Mouse (Mus musculus): ENCODE measurements at regions not wholly inside any gene's neighbourhood (a gene's known extent, or its start where the extent isn't known, plus 50 kb on each side); places are given as distances from the start of the nearest gene placed in this dataset.

- no peak for DNase-seq (ENCODE audit: low spot score in 2 of 2)
- intact Hi-C loops (cut with DNase I): loop anchor here (2.0 to 5.0 kb wide), 3 partner anchors 219 to 463 kb away; no protein-coding TSS in a partner anchor
These were observed 65.4 kb upstream of the Mitf start for GRCm38 (mm10) chr6:97741427-97741826.

DNA sequence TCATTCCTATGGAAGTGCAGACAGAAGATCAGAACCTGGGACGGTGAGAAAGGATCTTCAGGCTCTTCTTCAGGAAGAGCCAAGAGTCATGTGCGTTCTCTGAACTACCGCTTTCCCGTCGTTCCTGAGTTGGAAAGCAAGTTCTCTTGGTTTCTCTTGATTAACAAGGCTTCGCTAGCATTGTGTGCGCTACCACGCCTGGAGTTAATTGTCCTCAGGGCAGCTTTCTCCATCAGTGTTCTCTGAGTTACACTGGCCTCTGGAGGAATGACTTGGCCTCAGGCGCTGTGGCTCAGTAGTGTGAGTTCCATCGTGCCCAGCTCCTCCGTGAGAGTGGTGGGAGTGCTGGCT is 66.0 kb upstream of the Mitf start:
- no peak for DNase-seq (ENCODE audit: low spot score in 2 of 2)
- intact Hi-C loops (cut with DNase I): loop anchor here (2.0 to 5.0 kb wide), 3 partner anchors 219 to 462 kb away; no protein-coding TSS in a partner anchor

DNA sequence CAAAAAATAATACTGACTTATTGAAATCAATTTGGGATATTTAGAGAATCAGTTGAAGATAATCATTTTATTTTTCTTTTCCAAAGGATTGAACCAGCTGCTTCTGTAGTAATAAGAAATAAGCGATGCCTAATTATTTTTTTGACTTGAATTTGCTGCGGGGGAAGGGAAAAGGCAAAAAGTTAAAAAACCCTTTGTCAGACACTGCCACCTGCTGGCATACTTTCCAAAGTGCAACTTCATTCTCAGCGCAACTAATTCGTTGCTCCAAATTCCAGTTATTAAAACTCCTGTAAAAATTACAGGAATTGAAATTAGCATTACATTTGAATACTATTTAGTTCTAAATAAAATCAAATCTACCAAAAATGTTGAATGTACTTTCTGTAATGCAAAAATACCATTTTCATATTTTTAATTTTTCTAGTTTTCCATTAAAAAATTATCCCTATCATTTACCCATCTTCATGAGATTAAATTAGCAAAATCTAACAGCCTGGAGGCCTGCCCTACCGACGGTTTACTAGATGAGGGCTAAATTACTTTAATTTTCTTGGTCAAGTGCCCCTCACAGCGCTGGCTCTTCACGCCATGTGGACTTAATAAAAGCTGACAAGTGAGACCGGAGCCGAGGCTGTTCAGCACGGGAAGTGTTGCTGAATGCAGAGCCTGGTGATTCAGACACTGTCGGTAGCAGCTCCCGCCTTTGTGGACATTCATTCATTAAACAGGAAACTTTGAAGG is 66.6 kb upstream of the Mitf start:
- intact Hi-C loops (cut with DNase I): loop anchor here (2.0 to 5.0 kb wide), 3 partner anchors 218 to 461 kb away; no protein-coding TSS in a partner anchor
- DNase-seq (ENCODE audit: low spot score in 2 of 2): peak; percentile 34 to 76

DNA sequence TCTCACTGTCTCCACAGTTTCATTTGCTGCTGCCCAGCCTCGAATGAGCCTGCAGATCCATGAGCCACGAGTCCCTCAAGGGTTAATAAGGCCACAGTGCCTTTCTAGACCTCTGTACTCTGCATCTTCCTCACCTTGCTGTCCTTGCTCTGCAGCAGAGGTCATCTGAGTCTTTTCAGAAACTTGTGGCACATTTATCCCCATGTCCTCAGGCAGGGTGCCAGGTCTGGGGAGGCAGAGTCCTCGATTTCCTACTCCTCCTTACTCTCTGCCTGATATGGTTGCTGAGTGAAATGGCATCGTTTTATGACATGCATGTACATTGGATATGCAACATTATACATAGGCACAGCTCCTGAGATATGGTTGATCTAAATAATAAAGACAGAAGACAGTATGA is 68.0 kb upstream of the Mitf start:
- intact Hi-C loops (cut with DNase I): no loop called here
- DNase-seq (ENCODE audit: low spot score in 2 of 2): no peak

DNA sequence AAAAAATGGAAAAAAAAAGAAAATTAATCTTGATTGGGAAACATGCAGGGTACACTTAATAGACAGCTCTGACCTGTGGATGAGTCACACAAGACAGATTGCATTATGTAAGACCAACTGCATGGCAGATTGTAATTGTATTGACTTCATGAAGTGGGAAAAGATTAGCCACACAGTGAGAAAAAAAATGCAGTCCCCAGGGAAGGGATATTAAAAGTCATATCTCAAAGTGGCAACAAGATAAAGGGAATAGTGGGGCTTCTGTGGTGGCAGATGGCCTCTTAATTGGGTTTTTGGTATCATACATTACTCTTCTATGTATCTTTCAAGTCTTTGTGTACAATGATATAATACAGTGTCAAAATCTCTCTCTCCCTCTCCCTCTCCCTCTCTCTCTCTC is 76.0 kb upstream of the Mitf start:
- intact Hi-C loops (cut with DNase I): no loop called here

DNA sequence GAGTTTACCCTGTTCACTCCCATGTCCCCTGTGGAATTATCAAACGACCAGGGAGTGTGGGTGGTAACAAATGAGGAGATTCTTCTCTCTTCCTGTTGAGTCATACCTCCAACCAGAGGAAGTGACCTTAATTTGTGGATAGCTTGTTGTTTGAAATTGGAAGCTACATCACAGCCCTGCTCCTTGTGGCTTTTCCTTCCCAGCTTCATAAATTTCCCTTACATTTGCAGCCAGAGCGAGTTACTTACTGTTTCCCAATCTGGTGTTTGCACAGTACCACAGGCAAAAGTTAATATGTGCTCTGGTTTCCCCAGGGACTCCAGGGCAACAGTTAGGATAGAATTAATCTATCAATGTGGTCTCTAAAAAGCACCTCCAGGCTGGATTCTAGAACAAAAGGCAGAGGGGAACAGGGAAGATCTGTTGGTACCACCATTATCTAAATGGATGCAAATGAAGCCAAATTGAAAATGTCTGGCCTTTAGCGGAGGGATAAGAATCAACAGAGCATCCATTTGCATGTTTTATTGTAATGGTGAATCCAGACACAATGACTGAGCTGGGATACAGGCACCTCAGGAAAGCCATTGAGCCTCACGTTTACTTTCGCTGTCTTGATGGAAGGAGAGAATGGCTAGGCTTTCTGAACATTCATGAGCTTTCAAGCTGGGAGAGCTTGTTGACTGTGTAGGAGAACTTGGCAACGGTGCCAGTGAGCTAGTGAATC is 88.5 kb upstream of the Mitf start:
- intact Hi-C loops (cut with DNase I): loop anchor here (10.0 kb wide), 1 partner anchor 104 kb away; the partner anchor contains the start of gene Frmd4b
- no peak for DNase-seq (ENCODE audit: low spot score in 2 of 2)

More for the DNA sequence above, 76.0 kb upstream of the Mitf start:
- DNase-seq (ENCODE audit: low spot score in 2 of 2): no peak

DNA sequence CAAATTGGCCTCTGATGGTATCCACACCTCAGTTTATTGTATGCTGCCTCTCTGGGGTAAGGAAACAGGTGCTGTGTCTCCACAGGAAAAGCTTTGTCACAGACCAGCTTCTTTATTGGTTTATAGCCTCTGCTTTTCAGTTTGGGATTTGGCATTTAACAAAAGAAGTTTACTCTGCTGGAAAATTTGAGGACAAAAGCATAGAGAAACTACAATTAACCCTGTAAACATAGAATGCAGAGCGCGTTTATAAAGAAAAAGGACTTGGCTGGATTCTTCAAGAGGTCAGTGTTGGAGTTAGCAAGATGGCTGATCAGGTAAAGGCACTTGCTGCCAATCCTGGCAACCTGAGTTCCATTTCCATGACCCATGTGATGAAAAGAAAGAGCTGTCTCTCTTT is 90.1 kb upstream of the Frmd4b start:
- intact Hi-C loops (cut with DNase I): no loop called here
- no peak for DNase-seq (ENCODE audit: low spot score in 2 of 2)

DNA sequence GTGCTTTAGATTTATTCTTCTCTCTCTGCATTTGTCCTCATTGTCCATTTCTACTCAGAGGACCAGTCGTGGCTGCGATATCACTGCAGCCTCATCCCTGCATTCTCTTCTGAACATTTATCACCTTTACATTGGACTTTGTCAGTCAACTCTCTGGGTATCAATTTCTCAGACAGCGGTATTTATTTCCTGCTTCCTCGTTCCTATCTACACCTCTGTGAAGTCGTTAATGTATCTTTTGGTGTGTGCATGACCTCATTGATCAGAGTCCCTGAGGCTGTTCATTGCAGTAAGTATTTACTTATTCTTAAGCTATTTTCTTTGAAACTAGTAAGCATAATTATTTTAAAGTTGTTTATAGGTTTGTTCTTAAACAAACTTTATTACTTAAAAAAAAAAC is 87.0 kb upstream of the Frmd4b start:
- DNase-seq (ENCODE audit: low spot score in 2 of 2): no peak
- intact Hi-C loops (cut with DNase I): no loop called here

- intact Hi-C loops (cut with DNase I): no loop called here
- no peak for DNase-seq (ENCODE audit: low spot score in 2 of 2)
These were observed 82.4 kb upstream of the Frmd4b start for GRCm38 (mm10) chr6:97699752-97700098.

GRCm38 (mm10) chr6:97699054-97699751 is 81.9 kb upstream of the Frmd4b start:
- intact Hi-C loops (cut with DNase I): no loop called here
- no peak for DNase-seq (ENCODE audit: low spot score in 2 of 2)

DNA sequence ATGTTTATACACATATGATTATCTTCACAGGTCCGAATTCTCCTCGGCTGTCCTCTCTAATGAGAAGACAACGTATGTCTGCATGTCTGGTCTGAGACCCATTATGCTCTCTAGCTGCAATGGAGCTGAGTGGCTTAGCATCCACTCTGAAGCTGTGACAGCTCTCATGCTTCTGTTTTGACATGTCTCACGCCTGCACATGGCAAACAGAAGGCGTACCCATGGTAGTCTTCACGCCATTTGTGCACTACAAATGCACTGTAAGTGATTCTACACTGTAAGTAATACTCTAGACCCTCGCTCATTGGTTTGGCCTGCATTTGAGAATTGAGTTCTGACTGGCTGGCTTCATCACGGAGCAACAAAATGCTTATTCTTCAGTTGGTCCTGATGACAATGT is 75.9 kb upstream of the Frmd4b start:
- no peak for DNase-seq (ENCODE audit: low spot score in 2 of 2)
- intact Hi-C loops (cut with DNase I): no loop called here

GRCm38 (mm10) chr6:97691136-97691535 is 73.8 kb upstream of the Frmd4b start:
- no peak for DNase-seq (ENCODE audit: low spot score in 2 of 2)
- intact Hi-C loops (cut with DNase I): no loop called here

GRCm38 (mm10) chr6:97684335-97684734 is 67.0 kb upstream of the Frmd4b start:
- peak; percentile 3 to 9 for DNase-seq (ENCODE audit: low spot score in 2 of 2)
- intact Hi-C loops (cut with DNase I): no loop called here

GRCm38 (mm10) chr6:97682213-97682612 is 64.9 kb upstream of the Frmd4b start:
- intact Hi-C loops (cut with DNase I): no loop called here
- no peak for DNase-seq (ENCODE audit: low spot score in 2 of 2)

GRCm38 (mm10) chr6:97675181-97675756 is 57.9 kb upstream of the Frmd4b start:
- no peak for DNase-seq (ENCODE audit: low spot score in 2 of 2)

DNA sequence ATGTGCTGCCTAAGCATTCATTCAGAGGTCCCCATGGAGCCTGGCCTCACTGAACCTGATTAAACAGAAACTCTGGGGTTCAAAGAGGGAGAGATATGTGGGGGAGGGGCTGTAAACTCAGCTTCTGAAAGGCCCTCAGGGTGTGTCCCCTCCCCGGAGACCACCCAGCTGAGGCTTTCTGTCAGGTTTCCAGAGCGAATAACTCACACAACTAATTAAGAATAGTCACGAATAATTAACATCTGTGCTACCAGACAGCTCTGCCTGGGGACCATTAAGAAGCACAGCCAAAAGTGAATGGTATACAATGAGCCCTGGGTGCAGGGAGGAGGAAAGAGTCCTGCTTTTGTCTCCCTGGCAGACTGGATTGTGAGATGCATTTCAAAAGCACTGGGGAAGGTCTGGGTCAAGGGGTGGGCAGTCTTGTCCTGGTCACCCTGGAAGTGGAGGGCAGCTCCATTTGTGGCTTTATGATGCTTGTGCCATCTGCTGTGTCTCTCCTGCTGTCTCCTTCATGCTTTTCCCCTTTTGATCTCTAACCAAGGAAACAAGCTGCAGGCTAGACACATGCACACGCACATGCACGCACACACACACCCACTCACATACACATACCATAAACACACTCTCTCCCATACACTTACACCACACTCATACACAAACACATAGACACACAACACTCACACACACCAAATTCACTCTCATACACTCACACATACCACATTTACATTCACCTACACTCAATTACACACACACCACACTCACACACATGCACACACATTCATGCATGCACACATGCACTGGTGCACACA is 49.7 kb upstream of the Frmd4b start:
- no peak for DNase-seq (ENCODE audit: low spot score in 2 of 2)
- intact Hi-C loops (cut with DNase I): no loop called here

More at GRCm38 (mm10) chr6:97675181-97675756, 57.9 kb upstream of the Frmd4b start:
- intact Hi-C loops (cut with DNase I): no loop called here

All from left cerebral cortex, postnatal 14 days (tissue).